Mouse (Mus musculus) olfactory bulb, adult 2 months (tissue): Measurements from ENCODE around the gene Gm45234.

Experiments used
- CTCF ChIP-seq: fragments of 200-500 bp; IDR thresholded peaks from 2 replicates; pipeline ENCODE4 v1.5.1; 2012; ENCODE audit warnings: low read depth, mild to moderate bottlenecking, low read length, moderate library complexity; ENCODE audit not compliant: insufficient read depth
- POLR2A ChIP-seq: fragments of 200-500 bp; IDR thresholded peaks from 2 replicates; pipeline ENCODE4 v1.6.1; 2012; ENCODE audit warnings: mild to moderate bottlenecking, low read depth, low read length, moderate library complexity; ENCODE audit not compliant: insufficient read depth

GRCm38 (mm10) chr6:124696441-124697150 lies 59.2 kb downstream of the Gm45234 start:
- TF ChIP-seq CTCF, result no peak
- TF ChIP-seq POLR2A, result no peak
